Mouse (Mus musculus) midbrain, embryonic 16.5 days (tissue): Measurements from ENCODE around the gene Gadd45b. TPM values are rescaled to one million over a fixed set of nuclear protein-coding genes. Genes with fewer than 3 reads are reported as not detected.

ENCODE experiments used
- ATAC-seq: fragments of 200-750 bp; cut with Nextera tagmentation; 2 replicates; pipeline ENCODE4 v1.8.0; 2017; ENCODE audit warnings: moderate TSS enrichment
- H3K27ac ChIP-seq: fragments of 300-500 bp; sonication (generic); 2 replicates; pipeline ENCODE4 v1.5.1; 2014; ENCODE audit warnings: mild to moderate bottlenecking, low read length, mixed read lengths
- H3K27me3 ChIP-seq: fragments of 300-500 bp; sonication (generic); 2 replicates; pipeline ENCODE4 v1.6.1; 2014; ENCODE audit warnings: low read depth, low read length, mixed read lengths; ENCODE audit not compliant: control insufficient read depth, insufficient read depth
- H3K36me3 ChIP-seq: fragments of 300-500 bp; sonication (generic); 2 replicates; pipeline ENCODE4 v1.6.1; 2014; ENCODE audit warnings: mild to moderate bottlenecking, low read length, moderate library complexity, mixed read lengths; ENCODE audit not compliant: control insufficient read depth, insufficient read depth
- H3K4me1 ChIP-seq: fragments of 300-500 bp; sonication (generic); 2 replicates; pipeline ENCODE4 v1.6.1; 2014; ENCODE audit warnings: mild to moderate bottlenecking, low read length, mixed read lengths; ENCODE audit not compliant: control insufficient read depth, insufficient read depth
- H3K4me2 ChIP-seq: fragments of 300-500 bp; sonication (generic); 2 replicates; pipeline ENCODE4 v1.6.1; 2014; ENCODE audit warnings: mild to moderate bottlenecking, low read length, mixed read lengths
- H3K4me3 ChIP-seq: fragments of 300-500 bp; sonication (generic); 2 replicates; pipeline ENCODE4 v1.5.1; 2014; ENCODE audit warnings: low read depth, mild to moderate bottlenecking, low read length, moderate library complexity, mixed read lengths
- H3K9ac ChIP-seq: fragments of 300-500 bp; sonication (generic); 2 replicates; pipeline ENCODE4 v1.6.1; 2014; ENCODE audit warnings: low read depth, low read length, mixed read lengths
- H3K9me3 ChIP-seq: fragments of 300-500 bp; sonication (generic); replicated peaks from 2 replicates; pipeline ENCODE4 v1.6.1; 2014; ENCODE audit warnings: mild to moderate bottlenecking, low read length, mixed read lengths; ENCODE audit not compliant: control insufficient read depth, poor library complexity, severe bottlenecking
- WGBS: fragments of 180-500 bp; shearing (Covaris S2); extraction: QIAGEN DNeasy Blood & Tissue Kit; methylation state at CpG from one replicate; pipeline ENCODE4 v1.1.7; 2014; 5-methylcytosine and 5-hydroxymethylcytosine counted together
- polyA plus RNA-seq: library from polyadenylated mRNA; unstranded; fragments of >200 nt; fragmentation: Nextera tagmentation; extraction: Ambion mirVana; gene quantifications from 2 replicates; pipeline ENCODE4 v1.2.1, GENCODE M21; 2015

Gene Gadd45b
- polyA plus RNA-seq: 6.4 and 7.1 TPM in 2 replicates

DNA sequence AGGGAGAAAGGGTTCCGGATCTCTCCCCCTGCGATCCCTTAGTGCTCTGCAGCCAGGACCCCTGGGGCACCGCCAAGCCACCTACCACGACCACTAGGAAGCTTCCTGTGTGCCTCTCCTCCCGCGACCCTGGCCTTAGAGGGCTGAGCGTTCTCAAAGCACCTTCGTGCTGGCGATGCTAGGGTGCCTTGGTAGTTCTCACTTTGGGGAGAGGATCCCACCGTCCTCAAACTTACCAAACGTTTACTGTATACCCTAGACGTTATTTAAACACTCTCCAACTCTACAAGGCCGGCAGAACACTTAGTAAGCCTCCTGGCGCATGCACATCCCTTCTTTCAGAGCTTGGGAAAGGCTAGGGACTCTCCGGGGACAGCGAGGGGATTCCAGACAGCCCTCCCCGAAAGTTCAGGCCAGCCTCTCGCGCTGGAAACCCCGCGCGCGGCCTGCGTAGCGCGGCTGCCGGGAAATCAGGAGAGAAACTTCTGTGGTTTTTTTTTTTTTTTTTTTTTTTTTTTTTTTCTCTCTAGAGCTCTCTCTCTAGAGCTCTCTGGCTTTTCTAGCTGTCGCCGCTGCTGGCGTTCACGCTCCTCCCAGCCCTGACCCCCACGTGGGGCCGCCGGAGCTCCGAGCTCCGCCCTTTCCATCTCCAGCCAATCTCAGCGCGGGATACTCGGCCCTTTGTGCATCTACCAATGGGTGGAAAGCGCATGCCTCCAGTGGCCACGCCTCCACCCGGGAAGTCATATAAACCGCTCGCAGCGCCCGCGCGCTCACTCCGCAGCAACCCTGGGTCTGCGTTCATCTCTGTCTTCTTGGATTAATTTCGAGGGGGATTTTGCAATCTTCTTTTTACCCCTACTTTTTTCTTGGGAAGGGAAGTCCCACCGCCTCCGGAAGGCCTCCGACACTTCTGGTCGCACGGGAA, at the start of gene Gadd45b:
Gene Gadd45b (plus strand): TSS at position 775 of the 928 bp plus-strand sequence.
- H3K4me2 ChIP-seq: peak within 1 kb of the TSS; percentile 93
- peak within 1 kb of the TSS; percentile 65 for H3K27ac ChIP-seq
- H3K4me3 ChIP-seq: peak within 1 kb of the TSS; percentile 55
- peak; percentile 88 for ATAC-seq
- no peaks in the 10 kb centered on the region for H3K36me3 ChIP-seq
- peaks cover 31% of the 10 kb centered on the region for H3K27me3 ChIP-seq
- under 1% methylated on average over 56 of the region's 56 CpGs for WGBS
- no peaks in the 10 kb centered on the region for H3K9me3 ChIP-seq
- peak within 1 kb of the TSS; percentile 78 for H3K9ac ChIP-seq
- peaks cover 32% of the 10 kb centered on the region for H3K4me1 ChIP-seq

DNA sequence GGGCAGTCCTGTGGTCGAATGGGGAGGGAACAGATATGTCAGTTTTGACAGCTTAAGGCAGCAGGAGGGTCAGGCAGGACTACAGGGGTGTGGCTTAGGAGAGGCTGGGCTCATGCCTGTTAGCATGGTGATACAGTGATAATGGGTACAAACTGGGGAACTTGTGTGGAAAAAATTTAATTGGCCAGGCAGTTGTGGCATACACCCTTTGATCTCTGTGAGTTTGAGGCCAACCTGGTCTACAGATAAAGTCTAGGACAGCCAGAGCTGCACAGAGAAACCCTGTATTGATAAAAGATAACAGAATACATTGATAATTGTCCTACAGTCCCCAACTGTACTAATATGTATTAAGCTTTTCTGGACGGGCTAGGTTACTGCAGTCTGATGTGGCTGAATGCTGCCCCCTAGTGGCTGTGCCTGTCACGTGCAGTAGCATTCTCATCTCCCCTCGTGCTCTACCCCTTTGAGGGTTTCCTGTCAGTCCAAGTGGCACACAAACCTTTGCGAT, 49.7 kb upstream of the Gadd45b start:
- H3K4me1 ChIP-seq: no peaks in the 10 kb centered on the region
- no peaks in the 10 kb centered on the region; the same call in 1 of the 2 replicates for H3K27me3 ChIP-seq
- 28% methylated on average over 5 of the region's 5 CpGs for WGBS
- H3K4me3 ChIP-seq: no peak overlapping the region
- no peak overlapping the region for H3K27ac ChIP-seq
- no peak overlapping the region for H3K4me2 ChIP-seq
- H3K36me3 ChIP-seq: no peaks in the 10 kb centered on the region
- H3K9ac ChIP-seq: no peak overlapping the region
- ATAC-seq: 0 out of 2 replicates have a peak, but pooled peaks have one; percentile 9
- H3K9me3 ChIP-seq: no peaks in the 10 kb centered on the region

DNA sequence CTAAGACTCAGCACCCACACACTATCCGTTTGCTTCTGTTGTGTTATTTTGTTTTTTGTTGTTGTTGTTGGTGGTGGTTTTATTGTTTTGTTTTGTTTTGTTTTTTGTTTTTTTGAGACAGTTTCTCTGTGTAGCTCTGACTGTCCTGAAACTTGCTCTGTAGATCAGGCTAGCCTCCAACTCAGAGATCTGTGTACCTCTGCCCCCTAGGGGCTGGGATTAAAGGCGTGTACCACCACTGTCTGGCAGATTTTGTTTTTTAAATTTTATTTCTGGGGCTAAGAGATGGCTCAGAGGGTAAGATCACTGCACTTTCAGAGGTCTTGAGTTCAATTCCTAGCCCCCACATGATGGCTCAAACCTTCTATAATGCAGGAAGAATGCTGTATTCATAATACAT, 49.0 kb upstream of the Gadd45b start:
- no peak for ATAC-seq
- H3K4me2 ChIP-seq: no peak overlapping the region
- no peak overlapping the region for H3K4me3 ChIP-seq
- no peak overlapping the region for H3K9ac ChIP-seq
- no peaks in the 10 kb centered on the region for H3K36me3 ChIP-seq
- WGBS: 83% methylated on average over 2 of the region's 2 CpGs
- H3K27ac ChIP-seq: no peak overlapping the region
- no peaks in the 10 kb centered on the region; the same call in 1 of the 2 replicates for H3K27me3 ChIP-seq
- H3K9me3 ChIP-seq: no peaks in the 10 kb centered on the region
- no peaks in the 10 kb centered on the region for H3K4me1 ChIP-seq

DNA sequence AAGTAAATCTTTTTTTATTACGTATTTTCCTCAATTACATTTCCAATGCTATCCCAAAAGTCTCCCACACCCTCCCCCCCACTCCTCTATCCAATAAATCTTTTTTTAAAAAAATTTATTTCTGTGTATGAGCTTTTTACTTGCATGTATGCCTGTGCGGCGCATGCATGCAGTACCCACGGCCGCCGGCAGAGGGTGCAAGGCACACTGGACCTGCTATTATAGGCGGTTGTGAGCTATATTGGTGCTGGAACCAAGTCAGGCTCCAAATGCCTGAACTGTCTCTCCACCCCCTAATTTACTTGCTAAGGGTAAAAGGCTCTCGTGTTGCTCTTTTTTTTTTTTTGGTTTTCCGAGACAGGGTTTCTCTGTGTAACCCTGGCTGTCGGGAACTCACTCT, 48.6 kb upstream of the Gadd45b start:
- Histone ChIP-seq H3K9ac (no peak overlapping the region), H3K9me3 (no peaks in the 10 kb centered on the region), H3K4me2 (no peak overlapping the region), H3K4me1 (no peaks in the 10 kb centered on the region), H3K27me3 (no peaks in the 10 kb centered on the region; the same call in 1 of the 2 replicates), H3K27ac (no peak overlapping the region), H3K4me3 (no peak overlapping the region), H3K36me3 (no peaks in the 10 kb centered on the region)
- no peak for ATAC-seq
- 28% methylated on average over 10 of the region's 10 CpGs for WGBS

DNA sequence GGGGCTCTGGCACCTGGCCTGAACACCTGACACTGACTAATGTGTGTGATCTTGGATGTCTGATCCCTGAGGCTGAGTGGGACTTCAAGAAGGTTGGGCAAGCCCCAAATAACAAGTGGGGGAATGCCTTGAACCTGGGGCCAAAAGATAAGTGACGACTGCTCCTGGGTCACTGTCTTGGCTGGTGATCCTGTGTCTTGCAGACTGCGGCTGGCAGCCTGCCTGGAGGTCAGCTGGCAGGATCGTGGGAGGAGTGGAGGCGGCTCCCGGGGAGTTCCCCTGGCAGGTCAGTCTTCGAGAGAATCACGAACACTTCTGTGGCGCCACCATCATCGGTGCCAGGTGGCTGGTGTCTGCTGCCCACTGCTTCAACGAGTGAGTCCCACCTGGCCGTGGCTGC, 42.7 kb upstream of the Gadd45b start:
- Histone ChIP-seq H3K4me3 (no peak overlapping the region), H3K27me3 (peaks cover 5% of the 10 kb centered on the region), H3K4me2 (no peak overlapping the region), H3K9ac (no peak overlapping the region), H3K4me1 (no peaks in the 10 kb centered on the region), H3K27ac (no peak overlapping the region), H3K9me3 (no peaks in the 10 kb centered on the region), H3K36me3 (no peaks in the 10 kb centered on the region)
- no peak for ATAC-seq
- WGBS: 73% methylated on average over 11 of the region's 11 CpGs

DNA sequence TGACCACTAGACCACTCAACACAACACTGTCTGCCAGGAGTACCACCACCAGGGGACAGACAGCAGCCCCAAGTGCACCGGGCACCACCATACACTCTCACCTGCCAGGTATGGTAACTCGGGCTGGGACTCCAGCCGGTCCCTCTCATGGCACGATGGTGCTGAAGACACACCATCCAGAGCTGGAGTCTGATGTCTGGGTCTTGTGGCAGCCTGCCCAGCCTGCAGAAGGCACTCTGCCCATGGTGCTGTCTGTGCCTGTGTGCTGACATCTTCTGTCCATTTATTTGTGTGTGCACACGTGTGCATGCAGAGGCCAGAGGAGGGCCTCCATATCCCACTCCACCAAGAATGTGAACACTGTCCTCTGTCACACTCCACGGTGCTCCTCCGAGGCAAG, 34.8 kb upstream of the Gadd45b start:
- no peak for ATAC-seq

DNA sequence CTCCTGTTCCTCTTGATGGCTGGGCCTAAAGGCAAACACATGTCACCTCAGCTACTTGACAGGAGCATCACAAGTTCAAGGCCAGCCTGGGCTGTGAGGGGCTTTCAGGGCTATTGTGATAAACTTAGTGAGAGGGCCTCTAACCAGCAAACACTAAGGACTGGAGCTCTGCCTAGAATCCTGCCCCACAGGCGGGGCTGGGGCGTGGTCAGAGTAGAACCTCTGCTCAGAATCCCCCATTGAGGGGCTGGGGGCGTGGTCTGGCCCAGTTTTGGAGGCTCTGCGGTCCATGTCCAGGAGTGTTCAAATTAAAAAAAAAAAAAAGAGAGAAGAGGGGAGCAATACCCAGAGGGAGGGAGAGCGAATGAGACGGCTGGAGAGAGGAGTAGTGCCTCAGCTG, 34.2 kb upstream of the Gadd45b start:
- Histone ChIP-seq H3K27ac (no peak overlapping the region), H3K9me3 (no peaks in the 10 kb centered on the region), H3K27me3 (no peaks in the 10 kb centered on the region), H3K4me2 (no peak overlapping the region), H3K4me3 (no peak overlapping the region), H3K9ac (no peak overlapping the region), H3K4me1 (peaks cover 10% of the 10 kb centered on the region), H3K36me3 (peaks cover 3% of the 10 kb centered on the region; the same call in 1 of the 2 replicates)
- WGBS: 84% methylated on average over 6 of the region's 6 CpGs
- ATAC-seq: no peak

More for the DNA sequence above, 34.8 kb upstream of the Gadd45b start:
- WGBS: 93% methylated on average over 7 of the region's 7 CpGs
- H3K4me2 ChIP-seq: no peak overlapping the region
- peaks cover 10% of the 10 kb centered on the region for H3K4me1 ChIP-seq
- no peaks in the 10 kb centered on the region for H3K27me3 ChIP-seq
- H3K27ac ChIP-seq: no peak overlapping the region
- no peak overlapping the region for H3K9ac ChIP-seq
- H3K4me3 ChIP-seq: no peak overlapping the region
- peaks cover 3% of the 10 kb centered on the region; the same call in 1 of the 2 replicates for H3K36me3 ChIP-seq
- H3K9me3 ChIP-seq: no peaks in the 10 kb centered on the region

DNA sequence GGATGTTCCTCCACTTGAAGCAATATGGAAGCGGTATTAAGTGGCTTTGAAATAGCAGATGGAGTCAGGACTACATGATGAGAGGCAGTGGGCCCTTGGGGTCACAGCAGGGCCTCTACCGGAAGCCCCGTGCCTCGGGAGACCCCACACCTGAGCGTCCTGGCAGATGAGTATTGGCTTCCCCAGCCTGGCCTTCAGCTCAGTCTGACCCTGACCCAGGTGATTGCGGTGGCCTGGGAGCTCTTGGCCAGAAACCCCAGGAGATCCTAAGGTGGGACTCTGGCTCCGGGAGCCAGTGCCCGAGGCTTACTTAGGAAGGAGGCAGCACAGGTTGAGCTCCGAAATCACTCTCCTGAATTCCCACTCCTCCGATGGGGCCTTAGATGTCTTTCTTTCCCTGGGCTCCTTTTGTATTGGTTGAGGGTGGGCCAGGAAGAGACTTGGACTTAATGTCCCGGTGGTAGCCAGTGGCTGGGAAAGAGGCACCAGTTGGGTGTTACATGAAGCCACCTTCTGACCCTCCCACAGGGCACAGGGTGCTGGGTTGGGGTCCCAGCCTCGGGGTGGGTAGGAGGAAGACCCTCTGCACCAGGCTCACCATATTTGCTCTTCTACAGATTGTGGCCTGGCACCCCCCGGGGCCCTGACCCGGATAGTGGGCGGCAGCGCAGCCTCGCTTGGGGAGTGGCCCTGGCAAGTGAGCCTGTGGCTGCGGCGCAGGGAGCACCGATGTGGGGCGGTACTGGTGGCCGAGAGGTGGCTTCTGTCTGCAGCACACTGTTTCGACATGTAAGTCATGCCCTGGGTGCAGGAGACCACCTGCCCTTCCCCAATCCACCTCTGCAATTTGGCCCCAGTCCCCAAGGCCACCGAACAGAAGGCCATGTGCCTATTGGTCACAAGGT, 33.0 kb upstream of the Gadd45b start:
- Histone ChIP-seq H3K4me2 (no peak overlapping the region), H3K9me3 (no peaks in the 10 kb centered on the region), H3K27me3 (no peaks in the 10 kb centered on the region), H3K4me3 (no peak overlapping the region), H3K9ac (no peak overlapping the region), H3K4me1 (peaks cover 10% of the 10 kb centered on the region), H3K36me3 (peaks cover 3% of the 10 kb centered on the region; the same call in 1 of the 2 replicates), H3K27ac (no peak overlapping the region)
- no peak for ATAC-seq
- WGBS: 66% methylated on average over 21 of the region's 24 CpGs
